Mouse (Mus musculus) MEL-GATA-1-ER (cell line): ENCODE data around the gene Gxylt1.
"Not testable (repeated sequence)": the region's sequence is repeated elsewhere in the genome, so short reads cannot be mapped to it uniquely, and the experiment has no call there.

Source experiments
- DNase-seq: peaks from one replicate; pipeline ENCODE4 v3.0.0-alpha.2; 2012; ENCODE audit warnings: low read depth; ENCODE audit errors: extremely low read depth

Gene Gxylt1

DNA sequence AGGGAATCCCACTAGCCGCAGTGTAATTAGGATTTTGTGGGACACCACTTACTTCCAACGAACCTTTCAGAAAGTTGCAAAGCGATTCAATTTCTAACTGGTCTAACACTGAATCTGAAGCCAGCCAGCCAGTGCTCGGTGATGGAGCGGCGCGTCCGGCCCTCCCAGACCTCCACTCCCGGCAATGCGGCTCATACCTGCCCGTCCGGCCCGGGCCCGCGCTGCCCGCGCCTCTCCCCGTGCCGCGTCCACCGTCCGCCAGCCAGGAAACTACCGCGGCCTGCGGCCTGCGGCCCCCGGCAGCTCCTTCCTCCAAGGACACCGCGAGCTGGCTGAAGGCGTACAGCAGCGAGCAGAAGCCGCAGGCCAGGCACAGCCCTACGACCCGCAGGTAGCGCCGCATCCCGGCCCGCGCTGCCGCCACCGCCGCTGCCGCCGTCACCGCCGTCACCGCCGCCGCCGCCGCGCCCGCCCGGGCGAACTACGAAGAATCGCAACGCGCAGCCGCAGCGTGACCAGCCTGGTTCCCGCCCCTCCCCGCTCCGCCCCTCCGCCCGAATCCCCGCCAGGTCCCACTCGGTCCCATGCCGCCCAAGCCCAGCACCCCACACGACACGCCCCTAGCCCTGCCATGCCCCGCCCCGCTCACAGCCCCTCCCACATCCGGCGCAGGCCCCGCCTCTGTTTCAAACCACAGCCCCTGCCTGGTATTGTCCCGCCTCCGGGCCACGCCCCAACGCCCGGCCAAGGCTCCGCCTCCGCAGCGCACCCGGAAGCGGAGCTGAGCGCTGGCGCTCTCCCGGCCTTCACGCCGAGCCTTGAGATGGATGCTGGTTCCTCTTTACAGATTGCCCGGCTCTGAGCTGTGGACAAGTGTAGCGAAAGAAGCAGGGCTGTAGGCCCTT, at the start of gene Gxylt1:
TSS of gene Gxylt1 (minus strand) at position 501 of the 905 bp plus-strand sequence.
- DNase-seq: peak; percentile 69

DNA sequence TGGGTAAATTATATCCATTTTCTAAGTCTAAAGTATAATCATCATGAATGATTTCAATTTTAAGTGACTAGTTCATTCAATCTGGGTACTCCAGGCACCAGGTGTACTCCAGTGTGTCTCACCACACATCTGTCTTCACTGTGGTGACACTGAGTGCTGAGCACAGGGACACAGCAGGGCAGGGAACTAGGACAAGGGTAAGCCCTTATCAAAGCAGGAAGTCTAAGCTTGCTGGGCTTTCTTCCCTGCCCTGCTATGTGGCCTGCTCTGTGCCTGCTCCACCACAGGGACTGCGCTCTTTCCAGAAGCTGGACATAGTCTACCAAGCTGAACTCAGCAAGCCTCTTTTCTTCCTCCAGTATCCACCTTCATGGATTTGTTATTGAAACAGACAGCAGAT, 43.8 kb upstream of the Gxylt1 start:
- no peak for DNase-seq

DNA sequence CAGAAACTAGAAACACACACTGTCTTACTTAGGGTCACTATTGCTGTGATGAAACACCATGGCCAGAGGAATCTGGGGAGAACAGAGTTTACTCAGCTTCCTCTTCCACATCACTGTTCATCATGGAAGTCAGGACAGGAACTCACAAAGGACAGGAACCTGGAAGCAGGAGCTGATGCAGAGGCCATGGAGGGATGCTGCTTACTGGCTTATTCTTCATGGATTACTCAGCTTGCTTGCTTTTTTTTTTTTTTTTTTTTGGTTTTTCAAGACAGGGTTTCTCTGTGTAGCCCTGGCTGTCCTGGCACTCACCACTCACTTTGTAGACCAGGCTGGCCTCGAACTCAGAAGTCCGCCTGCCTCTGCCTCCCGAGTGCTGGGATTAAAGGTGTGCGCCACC, 35.3 kb upstream of the Gxylt1 start:
- not testable (repeated sequence) for DNase-seq

DNA sequence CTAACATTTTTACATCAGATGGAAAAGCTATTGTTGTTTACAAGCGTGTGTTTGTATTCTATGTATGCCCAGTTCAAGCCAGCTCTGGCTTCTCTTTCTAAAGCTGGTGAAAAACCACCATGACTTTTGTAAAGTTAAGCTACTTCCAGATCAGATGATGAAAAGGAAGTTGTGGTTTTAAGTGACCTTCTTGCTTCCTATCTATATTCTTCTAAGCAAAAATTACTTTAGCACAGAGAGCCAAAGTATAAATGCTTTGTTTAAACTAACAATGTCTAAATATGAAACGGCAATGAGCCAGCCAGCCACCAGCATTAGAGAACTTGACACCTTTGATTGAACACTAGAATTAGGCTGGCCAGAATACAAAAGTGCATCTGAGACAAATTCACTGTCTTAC, 23.2 kb upstream of the Gxylt1 start:
- peak; percentile 46 for DNase-seq

DNA sequence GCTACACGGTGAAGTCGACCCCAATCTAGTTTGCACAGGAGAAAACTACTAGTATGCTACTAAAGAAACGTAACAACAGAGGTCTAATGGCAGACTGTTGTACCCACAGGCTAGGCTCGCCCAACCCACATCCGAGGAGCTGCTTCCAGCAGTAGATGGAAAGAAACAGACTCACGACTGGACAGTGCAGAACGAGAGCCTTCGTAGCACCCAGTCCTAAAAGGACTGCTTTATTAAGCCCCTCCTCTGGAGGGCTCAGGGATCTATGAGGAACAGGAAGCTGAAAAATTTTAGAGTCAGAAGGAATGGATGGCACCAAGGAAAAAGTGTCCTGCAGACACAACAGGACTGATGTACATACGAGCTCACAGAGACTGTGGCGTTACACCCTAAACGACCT, 19.5 kb upstream of the Gxylt1 start:
- no peak for DNase-seq

DNA sequence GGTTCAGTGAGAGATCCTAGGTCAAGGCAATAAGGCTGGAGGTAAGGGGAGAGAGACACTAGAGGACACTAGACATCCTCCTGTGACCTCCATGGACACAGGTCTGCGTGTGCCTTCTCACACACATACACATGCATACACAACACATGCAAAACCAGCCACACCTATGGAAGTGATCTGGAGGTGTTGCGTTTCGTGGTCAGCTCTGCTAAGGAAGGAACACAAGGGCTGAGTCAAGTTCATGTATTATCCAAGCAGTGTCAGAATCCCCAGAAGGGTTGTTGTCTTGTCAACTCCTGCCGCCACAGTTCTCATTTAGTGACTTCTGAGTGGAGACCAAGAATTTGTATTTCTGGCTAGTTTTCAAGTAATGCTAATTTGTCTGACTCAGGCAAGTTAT, 13.3 kb upstream of the Gxylt1 start:
- no peak for DNase-seq

DNA sequence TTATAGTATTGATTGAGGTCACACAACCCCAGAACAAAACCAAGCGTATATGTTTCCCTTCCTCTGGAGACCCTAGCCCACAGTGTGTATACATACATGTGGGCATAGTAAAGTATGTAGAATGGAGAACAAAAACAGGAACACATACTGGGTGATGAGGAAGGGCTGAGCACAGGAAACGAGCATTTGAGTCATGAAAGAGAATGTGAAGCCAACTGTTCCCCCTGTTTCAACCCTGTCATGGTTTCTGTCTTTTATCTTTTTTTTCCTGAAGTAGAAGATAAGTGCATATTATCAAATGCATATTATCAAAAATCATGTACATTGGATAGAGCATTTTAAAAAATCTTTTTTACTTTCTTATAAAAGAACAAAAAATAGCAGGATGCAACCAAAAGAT, 12.6 kb upstream of the Gxylt1 start:
- no peak for DNase-seq

DNA sequence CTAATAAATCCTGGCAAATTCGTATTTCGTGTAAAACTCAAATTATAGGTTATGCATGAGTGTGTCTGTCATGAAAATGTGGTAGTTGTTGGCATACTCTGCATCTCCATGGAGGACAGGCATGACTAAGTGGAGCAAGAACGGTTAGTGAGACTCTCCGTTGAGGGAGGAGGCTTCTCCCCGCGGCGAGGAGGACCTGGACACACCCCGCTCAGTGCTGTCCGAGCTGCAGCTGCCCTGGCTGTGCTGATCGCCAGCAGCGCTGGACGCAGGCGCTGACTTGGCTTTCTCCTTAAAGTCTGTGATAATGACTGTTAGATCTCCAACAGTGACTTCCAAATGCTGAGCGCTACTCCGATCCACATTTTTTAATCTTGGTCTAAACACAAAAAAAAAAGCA, 10.3 kb upstream of the Gxylt1 start:
- DNase-seq: no peak

DNA sequence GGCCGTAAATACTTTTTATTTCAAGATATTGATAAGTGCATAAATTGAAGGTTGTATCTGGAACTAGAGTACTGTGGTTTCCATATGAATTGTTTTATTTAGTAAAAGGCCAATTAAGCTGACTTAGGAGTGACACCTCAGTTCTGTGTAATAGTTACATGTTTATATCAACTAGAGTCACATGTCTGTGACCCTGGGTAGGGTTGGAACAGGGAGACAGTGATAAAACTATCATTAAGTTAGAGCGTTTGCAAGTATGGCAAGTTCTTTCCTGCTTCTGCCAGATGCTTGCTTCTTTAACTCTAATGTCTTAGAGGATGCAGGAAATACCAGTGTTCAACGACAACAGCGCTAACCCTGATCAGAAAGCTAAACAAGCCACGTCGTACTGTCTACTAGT, 9.3 kb upstream of the Gxylt1 start:
- no peak for DNase-seq

DNA sequence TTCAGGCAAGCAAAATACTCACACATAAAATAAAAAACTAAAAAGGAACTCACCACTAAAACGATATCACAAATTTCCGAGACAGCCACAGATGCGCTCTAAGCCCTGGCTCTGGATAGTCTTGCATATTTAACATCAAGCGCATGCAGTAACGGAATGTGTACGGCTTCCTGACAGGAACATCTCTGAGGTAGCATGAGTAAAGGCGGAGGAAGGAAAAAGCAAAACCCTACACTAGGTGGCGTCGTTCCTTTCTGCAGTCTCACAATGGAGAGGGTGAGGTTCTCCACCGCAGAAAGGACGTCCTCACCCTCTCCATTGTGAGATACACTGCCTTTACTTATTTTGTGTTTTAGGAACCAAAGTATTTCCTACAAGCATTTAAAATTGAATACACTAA, 8.4 kb upstream of the Gxylt1 start:
- DNase-seq: no peak

DNA sequence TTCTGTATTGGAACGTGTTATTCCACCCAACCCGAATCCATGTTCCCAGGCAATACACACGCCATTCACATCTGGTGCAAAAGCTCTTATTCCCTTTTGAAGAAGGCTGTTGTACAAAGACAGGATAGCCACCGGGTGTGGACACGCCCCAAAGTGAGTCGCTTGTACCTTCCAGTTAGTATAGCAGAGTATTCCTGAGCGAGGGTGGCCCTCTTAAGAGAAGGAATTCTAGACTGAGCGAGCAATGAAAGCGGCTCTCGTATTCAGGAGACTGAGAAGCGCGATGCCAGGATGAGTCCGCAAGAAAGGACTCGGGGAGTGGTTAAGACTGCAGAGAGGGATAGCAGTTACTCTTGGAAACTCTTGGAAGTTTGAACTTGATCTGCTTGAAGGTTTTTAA, 1.3 kb upstream of the Gxylt1 start:
- DNase-seq: no peak

DNA sequence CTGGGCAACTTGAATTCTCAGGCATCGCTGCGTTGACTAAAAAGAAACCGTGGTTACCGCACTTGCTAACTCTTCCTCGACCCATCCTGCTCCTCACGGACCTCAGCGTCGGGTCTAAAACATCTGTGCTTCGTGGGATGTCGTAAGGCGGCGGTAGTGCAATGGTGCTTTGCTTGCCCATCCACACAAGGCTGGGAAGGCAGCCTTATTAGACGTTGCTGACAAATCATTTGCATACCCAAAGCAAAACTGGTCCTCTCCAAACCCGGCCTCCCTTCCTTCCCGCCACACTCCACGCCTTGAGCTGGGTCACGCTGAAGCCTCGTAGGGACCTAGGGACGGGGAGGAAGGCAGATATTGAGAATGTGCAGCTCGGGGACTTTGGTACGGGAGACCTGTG, 644 bp upstream of the Gxylt1 start:
- DNase-seq: peak; percentile 56

DNA sequence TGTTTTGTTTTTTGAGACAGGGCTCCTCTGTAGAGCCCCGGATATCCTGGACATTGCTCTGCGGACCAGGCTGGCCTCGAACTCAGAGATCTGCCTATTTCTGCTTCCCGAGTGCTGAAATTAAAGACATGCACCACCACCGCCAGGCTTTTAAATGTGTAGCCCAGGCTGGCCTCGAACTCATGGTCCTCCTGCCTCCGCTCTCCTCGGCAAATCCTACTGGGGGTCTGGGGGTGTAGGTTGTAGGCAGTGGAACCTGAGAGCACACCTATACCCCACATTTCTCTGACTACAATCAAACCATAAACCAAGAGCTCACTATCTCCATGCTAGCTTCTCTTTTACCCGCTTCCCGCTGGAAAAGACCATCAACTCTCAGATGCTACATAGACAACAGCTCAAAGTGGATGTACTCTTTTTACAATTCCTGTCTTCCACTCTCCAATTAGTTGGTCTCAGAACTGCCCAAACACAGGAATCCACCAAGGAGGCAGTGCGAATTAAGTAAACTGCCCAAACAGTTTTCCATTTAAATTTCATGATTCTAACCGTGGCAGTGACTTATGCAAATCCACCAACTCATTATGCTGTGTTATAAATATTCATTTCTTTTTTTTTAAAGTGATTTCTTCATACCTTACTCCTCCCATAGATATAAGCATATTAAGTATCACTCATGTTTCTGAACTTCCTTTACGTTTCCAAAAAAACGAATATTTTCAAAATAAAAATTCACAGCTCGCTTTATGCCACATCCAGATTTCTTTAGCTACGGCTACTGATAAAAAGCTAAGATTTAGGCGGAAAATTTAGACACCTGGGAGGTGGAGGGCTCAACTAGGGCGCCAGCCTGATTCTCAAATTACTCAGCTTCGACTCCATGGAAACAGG, 946 bp downstream of the Gxylt1 start:
- DNase-seq: no peak

DNA sequence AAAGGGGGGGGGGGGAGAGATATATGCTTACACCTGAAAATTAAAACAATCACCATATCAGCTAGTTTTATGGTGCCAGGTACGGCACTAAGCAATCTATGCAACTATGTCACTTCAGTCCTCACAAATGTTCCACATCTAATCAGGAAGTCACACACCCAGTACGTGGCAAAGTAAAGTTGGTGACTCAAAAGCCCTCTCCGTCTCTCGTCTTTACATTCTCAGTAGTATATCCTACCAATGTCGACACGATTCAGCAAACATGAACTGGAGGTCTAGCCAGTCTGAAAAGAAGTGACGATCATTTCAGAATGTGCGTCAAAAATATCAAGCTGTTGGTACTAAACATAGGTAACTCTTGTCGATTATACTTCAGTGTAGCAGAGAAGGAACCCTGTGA, 2.0 kb downstream of the Gxylt1 start:
- DNase-seq: no peak

DNA sequence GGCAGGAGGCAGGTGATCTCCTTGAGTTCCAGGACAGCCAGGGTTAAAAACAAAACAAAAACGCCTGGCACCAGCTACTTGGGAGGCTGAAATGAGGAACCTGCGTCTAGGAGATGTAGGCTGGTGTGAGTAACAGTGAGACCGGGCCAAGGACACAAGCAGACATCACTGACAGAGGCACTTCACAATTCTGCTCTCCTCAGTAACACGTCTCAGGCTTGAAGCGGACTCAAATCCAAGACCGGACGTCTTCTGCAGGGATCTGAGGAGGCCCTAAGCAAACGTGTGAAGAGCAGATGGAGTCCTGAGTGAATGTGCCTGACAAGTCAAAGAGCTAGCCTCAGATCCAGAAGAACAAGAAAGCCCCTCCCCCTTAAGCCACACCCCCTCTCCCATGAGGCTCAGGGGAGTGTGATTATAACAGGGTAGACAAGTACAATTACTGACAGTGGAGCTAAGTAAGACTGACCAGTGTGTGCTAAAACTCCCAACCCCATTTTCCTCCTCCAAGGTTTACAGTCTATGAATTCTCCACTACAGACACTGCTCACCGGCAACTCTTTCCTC, 4.6 kb downstream of the Gxylt1 start:
- DNase-seq: no peak

DNA sequence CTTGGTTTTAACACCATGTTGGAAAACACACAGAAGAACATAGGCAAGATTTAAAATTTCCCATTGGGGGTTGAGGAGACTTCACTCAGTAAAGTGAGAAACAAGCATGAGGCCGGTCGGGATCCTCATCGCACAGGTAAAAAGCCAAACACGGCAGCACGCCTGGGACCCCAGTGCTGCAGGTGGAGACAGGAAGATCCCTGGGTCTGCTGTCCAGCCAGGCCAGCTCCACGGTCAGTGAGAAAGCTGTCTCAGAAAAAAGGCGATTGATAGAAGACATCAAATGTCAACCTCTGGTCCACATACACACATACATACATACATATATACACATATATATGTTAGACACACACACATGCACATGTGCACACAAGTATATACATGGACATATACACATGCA, 5.4 kb downstream of the Gxylt1 start:
- no peak for DNase-seq

DNA sequence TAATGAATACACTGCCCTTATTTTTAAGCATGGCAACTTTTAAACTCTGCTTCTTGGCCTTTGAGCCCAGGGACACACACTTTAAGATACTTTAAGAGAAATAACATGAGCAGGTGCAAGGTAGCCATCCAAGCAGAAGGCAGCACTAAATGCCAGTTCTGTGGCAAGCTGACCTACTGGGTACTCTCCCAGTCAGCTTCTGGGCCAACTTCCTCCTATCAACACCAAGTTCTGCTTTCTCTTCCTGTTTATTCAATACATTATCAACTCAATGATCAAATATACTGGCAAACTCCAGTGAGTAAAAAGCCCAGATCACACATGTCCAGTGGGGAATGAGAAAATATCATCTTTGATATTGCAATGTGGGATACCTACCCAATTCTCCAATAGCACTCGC, 7.0 kb downstream of the Gxylt1 start:
- DNase-seq: no peak

DNA sequence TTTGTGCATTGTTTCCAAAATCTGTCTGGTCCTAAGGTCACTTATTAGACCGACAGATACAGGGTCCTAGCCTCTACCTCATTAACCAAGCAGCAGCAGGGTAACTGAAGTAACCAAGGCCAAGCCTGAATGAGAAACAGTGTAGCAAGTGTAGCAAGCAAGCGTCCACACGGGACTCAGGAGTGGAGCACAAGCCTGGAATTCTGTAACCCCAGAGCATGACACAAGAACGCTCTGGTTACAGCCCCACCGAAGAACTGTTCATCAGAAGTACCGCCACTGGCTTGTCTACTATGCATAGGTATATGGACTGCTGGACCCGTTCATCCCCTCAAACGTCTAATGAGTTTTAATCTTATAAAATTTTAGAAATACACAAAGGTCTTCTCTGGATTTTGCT, 7.5 kb downstream of the Gxylt1 start:
- DNase-seq: no peak

DNA sequence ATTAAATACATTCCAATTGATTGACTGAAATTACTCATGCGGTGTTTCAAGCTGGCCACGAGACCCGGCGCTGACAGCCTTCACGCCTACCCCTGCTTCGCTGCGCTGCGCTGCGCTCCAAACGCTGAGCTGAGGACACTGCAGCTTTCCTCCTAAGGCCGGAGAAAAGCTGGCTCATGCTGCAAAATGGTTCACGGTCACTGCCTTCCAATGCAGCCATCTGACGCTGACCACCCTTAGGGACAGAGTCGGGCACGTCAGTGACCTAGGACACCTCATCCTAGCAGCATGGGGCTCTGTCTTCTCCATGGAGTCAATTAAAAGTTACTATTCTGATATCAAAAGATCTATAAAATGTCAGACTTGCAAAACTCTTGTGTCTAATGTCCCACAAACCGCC, 8.6 kb downstream of the Gxylt1 start:
- DNase-seq: no peak

DNA sequence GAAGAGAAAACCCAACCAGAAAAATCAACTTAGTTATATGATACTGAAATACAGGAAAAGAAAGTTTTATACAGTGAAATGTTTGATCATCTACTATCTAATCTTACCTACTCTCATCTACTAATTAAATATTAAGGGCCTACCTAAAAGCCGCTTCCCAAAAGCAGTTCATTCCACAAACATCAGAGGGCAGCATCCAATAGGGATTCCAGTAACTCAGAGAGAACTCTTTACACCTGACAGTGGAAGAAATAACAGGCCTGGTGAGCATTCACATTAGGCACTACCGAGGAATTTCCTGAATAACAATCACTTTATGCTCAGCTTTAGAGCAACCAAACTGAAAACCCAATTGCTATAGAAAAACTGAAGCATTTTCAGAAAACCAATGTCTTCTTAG, 9.3 kb downstream of the Gxylt1 start:
- no peak for DNase-seq

DNA sequence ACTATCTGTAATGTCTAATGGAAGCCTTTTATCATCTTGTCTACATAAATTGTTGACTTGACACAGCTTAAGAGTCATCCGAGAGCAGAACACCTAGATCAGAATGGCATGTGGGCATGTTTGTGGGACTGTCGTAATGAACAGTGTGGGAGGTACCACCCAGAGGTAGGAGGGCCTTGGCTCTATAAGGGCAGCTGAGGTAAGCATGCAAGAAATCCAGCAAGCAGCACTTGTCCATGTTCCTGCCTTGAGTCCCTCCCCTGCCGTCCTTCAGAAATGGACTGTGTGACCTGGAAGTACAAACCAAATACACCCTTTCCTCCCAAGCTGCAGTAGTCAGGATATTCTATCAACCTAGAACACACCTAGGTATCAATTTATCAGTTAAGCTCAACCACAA, 9.7 kb downstream of the Gxylt1 start:
- no peak for DNase-seq

DNA sequence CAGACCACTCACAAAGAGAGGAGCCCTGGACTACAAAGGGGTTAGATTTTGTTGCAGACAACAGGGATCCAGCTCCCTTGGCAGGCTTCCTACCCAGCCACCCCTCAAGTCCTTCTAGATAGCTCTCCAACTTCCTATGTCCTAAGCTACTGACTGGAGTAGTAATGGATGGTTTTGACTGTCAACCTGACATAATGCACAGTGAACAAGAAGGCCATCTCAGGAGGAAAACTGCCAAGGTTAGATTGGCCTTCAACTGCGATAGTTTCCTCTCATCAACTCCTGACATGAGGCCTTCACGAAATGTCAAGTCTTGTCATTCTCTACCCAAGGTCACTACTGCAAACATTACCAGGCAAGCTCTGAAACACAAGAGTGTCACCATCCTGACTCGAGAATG, 10.8 kb downstream of the Gxylt1 start:
- DNase-seq: no peak
